Comparison of ENCODE assay signal across 8 mouse cellular contexts in the genomic region with DNA sequence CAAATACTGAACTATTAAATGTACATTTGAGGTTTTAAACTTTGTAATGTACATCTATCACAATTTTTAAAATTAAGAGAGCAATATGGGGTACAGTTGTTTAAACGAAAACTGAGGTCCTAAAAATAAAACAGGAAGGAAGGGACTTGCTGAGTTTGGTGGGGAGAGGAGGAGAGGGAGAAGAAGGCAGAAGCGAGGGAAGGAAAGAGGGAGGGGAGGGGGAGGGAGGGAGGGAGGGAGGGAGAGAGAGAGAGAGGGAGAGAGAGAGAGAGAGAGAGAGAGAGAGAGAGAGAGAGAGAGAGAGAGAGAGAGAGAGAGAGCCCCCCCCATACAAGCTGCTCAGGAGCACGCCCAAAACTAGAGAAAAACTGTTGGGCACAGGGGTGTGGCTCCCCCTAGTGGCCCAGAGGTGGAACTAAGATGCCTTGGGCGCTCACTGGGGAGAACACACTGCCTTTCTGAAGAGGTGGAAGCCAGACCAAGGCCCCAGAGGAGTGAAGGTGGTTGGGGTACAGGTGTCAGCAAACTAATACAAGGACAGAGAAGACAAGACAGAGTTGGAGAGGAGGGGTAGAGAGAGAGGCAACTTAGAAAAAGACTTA. TPM values are rescaled to one million over a fixed set of nuclear protein-coding genes. Genes with fewer than 3 reads are reported as not detected.
DNase-seq lines count a peak whose midpoint lies in the region; ATAC-seq and TF ChIP-seq lines count a peak whose summit lies in the region.

No protein-coding gene starts in this region.

- no peak overlapping the region for H3K27ac ChIP-seq in layer of hippocampus, adult 2 months

- TF ChIP-seq CTCF in layer of hippocampus, adult 2 months (conservative IDR thresholded peaks at IDR 0.05), result peak; percentile 79

- no peak overlapping the region for H3K4me3 ChIP-seq in layer of hippocampus, adult 2 months

- ATAC-seq in erythroid progenitor cell, adult 5-6 weeks (replicated peaks; ENCODE audit: low FRiP score, poor library complexity, severe bottlenecking), result peak; percentile 67

- peak; percentile 3 to 23 for DNase-seq in cerebellum, adult 18-20 months
- DNase-seq in cerebellum, adult 9-11 months, result no peak
- DNase-seq in 3134 (ENCODE audit: extremely low read depth, insufficient read length, low spot score), result peak; percentile 36
- peak; percentile 41 for DNase-seq in adrenal gland, postnatal 25 days
- peak; percentile 55 to 63 for DNase-seq in layer of hippocampus, adult 2 months (ENCODE audit: low spot score in 2 of 2)
- peak; percentile 39 to 56 for DNase-seq in lung, postnatal 4 days
- peak; percentile 45 for DNase-seq in spleen, adult 12 weeks (ENCODE audit: low spot score)

RNA-seq across cellular contexts. Expression of gene Trim58, which starts 3.8 kb away (rescaled TPM):
- not detected in 2 replicates for total RNA-seq in adrenal gland, postnatal 25 days (2021)
- total RNA-seq in erythroid progenitor cell, adult 5-6 weeks (2015; ENCODE audit: low replicate concordance), result 56.9 and 65.4 TPM in 2 replicates
- 45.0 and 61.1 TPM in 2 replicates for total RNA-seq in erythroid progenitor cell, adult 5-6 weeks (2017; ENCODE audit: low replicate concordance)
- total RNA-seq in layer of hippocampus, adult 2 months (2021), result not detected

RNA-seq across cellular contexts. Expression of gene Olfr323, which starts 6.2 kb away (rescaled TPM):
- total RNA-seq in adrenal gland, postnatal 25 days (2021), result not detected in 2 replicates
- total RNA-seq in erythroid progenitor cell, adult 5-6 weeks (2015; ENCODE audit: low replicate concordance), result not detected in 2 replicates
- total RNA-seq in erythroid progenitor cell, adult 5-6 weeks (2017; ENCODE audit: low replicate concordance), result not detected in 2 replicates
- total RNA-seq in layer of hippocampus, adult 2 months (2021), result not detected

RNA-seq across cellular contexts. Expression of gene 2210407C18Rik, which starts 20.6 kb away (rescaled TPM):
- not detected in 2 replicates for total RNA-seq in adrenal gland, postnatal 25 days (2021)
- total RNA-seq in erythroid progenitor cell, adult 5-6 weeks (2015; ENCODE audit: low replicate concordance), result not detected in 2 replicates
- not detected in 2 replicates for total RNA-seq in erythroid progenitor cell, adult 5-6 weeks (2017; ENCODE audit: low replicate concordance)
- total RNA-seq in layer of hippocampus, adult 2 months (2021), result not detected

RNA-seq across cellular contexts. Expression of gene Olfr322, which starts 22.1 kb away (rescaled TPM):
- not detected in 2 replicates for total RNA-seq in adrenal gland, postnatal 25 days (2021)
- total RNA-seq in erythroid progenitor cell, adult 5-6 weeks (2015; ENCODE audit: low replicate concordance), result 0.42 TPM in 1 of 2 replicates, not detected in the other
- total RNA-seq in erythroid progenitor cell, adult 5-6 weeks (2017; ENCODE audit: low replicate concordance), result 0.77 and 1.9 TPM in 2 replicates
- not detected for total RNA-seq in layer of hippocampus, adult 2 months (2021)

RNA-seq across cellular contexts. Expression of gene Olfr324, which starts 41.6 kb away (rescaled TPM):
- not detected in 2 replicates for total RNA-seq in adrenal gland, postnatal 25 days (2021)
- not detected in 2 replicates for total RNA-seq in erythroid progenitor cell, adult 5-6 weeks (2015; ENCODE audit: low replicate concordance)
- total RNA-seq in erythroid progenitor cell, adult 5-6 weeks (2017; ENCODE audit: low replicate concordance), result not detected in 2 replicates
- total RNA-seq in layer of hippocampus, adult 2 months (2021), result not detected

Comparison
In these comparisons a context has a peak if more than half of its experiments do, and no peak if none do; other contexts are left out.
1. RNA of gene Trim58, which starts 3.8 kb away (total RNA-seq): 45.0 to 65.4 TPM in erythroid progenitor cell, adult 5-6 weeks; not detected in adrenal gland, postnatal 25 days and not detected in layer of hippocampus, adult 2 months; every median in the first group is over 10 times any median in the second.